Mouse (Mus musculus): ENCODE measurements around the gene Dvl2. TPM values are rescaled to one million over a fixed set of nuclear protein-coding genes. Genes with fewer than 3 reads are reported as not detected.

The Dvl2 gene
- total RNA-seq, 2 experiments from 2014 or later = 3.3 to 4.6 TPM

DNA sequence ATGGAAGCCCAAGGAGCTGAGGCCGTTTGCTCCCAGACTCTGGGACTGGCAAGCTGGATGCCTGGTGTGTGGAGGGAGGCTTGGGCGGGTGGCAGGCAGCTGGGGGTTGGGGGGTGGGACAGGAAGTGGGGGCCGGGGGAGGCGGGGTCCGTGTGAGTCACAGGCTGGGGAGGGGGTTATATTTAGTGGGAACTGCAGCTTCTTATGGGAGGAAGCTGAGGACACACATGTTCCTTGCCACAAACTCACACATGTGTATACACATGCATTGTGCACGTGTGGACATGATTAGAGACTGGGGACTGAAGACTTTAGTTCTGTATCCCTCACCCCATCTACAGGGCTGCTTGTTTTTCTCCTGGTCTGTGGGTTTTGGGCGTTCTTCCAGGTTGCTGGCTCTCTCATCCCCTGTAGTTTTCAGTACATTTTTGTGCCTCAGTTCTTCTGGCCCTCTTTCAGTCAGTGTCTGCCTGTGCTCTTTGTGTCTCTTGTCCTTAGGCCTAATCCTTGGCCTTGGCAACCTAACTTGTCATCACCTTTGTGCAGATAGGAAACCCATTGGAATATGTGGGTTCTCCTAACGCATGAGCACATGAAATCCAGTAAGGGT lies 19.7 kb downstream of the Dvl2 start:
- no peak for DNase-seq
- intact Hi-C loops (cut with DNase I) = no loop called here

DNA sequence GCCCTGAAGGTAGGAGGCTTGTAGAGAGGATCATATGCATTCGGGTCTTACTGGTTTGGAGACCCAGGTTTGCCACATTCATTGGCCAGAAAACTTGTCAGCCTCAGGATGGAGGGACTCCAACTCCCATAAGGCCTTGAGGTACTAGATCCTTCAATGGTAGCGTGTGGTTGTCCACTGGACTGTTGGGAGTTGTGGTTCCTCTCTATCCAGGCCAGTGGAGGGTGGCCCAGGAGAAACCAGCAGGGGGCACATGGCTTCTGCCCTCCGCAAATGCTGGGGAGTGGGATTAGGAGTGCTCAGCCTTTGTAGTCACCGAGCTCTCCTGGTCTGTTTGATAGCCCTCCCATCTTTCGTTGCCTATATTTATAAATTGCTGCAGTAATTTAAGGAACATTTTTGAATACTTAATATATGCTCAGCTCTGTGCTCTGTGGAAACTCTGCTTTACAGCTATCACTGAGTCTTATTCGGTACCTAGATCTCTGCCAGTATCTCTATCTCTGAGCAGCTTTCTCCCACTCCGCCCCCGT lies 20.4 kb downstream of the Dvl2 start:
- DNase-seq = peak; percentile 55 to 72
- intact Hi-C loops (cut with DNase I) = no loop called here

DNA sequence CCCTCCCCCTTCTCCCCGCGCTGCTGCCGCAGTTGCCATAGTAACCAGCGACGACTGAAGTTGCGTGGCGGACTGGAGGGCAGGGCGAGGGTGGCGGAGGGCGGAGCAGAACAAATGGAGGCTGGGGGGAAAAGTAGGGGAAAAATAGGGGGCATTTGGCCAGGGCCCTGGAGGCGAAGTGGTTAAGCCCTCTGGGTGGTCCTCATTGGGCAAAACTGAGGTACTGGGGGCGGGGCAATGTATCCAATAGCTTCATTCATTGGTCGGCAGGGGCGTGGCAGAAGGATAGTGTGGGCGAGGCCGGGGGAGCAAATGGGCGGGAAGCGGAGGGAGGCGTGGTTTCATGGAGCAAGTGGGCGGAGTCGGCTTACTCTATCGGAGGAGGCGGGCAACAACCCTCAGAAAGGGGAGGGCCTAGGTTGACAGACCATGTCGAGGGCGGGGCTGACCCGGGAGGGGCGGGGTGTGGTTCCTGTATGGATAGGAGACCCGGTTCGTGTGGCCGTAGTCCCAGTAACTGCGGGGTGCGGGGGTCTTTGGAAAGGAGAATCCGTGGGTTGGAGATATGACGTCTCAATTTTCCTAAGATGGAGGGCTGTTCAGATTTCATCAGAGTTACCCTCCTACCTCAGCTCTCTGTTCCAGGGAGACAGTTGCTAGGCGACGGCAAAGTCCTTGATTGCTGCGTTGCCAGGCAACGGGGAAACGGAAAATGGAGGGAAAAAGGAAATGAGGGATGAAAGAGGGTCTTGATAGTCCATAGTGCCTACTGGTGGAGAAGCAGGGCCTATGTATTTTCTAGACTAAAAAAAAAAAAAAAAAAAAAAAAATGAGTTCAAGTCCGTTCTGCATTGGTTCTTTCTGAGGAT lies 21.1 kb downstream of the Dvl2 start:
- DNase-seq = peak; percentile 96 to 97
- intact Hi-C loops (cut with DNase I) = no loop called here

DNA sequence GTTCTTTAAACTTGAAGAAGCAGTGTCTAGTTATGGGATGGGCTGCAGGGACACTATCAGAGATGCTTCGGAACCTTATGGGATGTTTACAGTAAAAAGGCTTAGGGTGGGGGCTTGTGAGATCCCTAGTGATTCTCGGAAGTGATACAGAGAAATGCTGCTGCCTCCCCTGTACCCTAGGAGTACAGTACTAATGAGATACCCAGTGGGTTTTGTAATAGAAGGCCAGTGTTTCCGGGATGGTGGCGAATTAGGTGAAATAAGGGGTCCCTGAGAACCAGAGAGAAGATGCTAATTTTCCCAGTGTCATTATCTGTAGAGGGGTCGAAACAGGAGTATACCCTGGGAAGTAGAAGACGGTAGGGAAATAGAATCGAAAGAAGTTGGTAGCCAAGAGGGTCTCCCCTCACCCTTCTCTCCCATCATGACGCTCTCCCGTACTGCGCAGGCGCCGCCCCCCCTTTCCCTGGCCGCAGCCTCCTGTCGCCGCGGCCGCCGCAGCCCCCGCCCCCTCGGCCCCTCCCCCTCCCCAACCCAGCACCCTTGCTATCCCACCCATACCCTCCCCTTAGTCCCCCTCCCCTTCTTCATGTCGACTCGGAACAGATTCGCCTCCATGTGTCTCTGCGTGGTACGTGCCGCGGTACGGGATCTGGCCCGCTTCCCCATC lies 23.2 kb downstream of the Dvl2 start:
- no peak for DNase-seq

GRCm38 (mm10) chr11:70024151-70024514 lies 23.7 kb downstream of the Dvl2 start:
- no peak for DNase-seq
- intact Hi-C loops (cut with DNase I) = no loop called here

More for the DNA sequence above, 23.2 kb downstream of the Dvl2 start:
- intact Hi-C loops (cut with DNase I) = no loop called here

- DNase-seq = peak; percentile 50 to 65
Observed at GRCm38 (mm10) chr11:70026689-70027088, 26.3 kb downstream of the Dvl2 start.

DNA sequence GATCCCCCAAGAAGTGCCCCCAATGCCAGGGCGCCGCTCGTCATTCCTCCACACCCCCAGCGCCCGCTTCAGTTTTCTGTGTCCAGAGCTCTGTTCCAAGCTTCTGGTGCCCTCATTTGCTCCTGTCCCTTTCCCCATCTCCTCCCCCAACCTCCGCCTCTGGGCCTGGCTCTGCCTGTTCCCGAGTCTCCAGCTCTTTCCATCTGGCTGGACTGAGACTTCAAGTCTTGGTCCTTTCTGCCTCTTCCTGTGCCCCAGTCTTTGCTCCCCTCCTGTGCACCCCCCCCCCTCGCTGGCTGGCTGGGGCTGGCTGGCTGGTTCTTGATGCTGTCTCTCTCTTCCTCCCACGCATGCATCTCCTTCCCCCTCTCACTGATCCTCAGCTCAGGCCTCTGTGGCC lies 27.0 kb downstream of the Dvl2 start:
- intact Hi-C loops (cut with DNase I) = no loop called here
- DNase-seq = peak in 1 of 2 experiments; percentile 61

More at GRCm38 (mm10) chr11:70026689-70027088, 26.3 kb downstream of the Dvl2 start:
- intact Hi-C loops (cut with DNase I) = no loop called here

- peak in 1 of 2 experiments; percentile 37 for DNase-seq
- intact Hi-C loops (cut with DNase I) = no loop called here
Observed at GRCm38 (mm10) chr11:70028401-70029129, 28.2 kb downstream of the Dvl2 start.

DNA sequence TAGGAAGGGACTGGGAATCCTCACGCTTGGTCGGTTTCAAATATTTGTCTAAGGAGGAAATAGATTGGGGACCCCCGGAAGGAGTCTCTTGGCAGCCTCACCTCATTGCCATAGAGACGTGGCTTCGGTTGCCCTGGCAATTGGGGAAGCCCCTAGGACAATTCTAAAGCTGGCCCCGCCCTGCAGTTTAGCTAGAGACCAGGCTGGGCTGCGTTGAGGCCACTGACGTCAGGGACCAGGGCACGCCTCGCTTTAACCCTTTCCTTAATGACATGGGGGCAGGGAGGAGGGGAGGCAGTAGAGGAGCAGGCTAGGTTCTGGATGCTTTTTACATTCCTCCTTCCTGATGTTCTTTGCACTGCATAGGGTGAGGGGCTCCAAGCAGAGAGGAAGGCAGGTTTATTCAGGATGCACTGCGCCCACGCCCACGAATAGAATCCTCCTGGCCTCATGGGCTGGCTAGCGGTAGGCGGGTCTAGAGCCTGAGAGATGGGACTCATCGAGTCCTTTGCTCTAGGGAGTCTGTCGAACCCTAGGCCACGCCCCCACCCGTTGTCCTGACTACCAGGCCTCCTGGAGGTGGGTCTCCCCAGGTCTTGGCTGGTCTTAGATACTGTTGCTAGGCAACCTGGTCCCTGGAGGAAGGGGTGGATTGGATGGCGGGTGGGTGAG lies 28.9 kb downstream of the Dvl2 start:
- DNase-seq = peak; percentile 73 to 82
- intact Hi-C loops (cut with DNase I) = no loop called here

- DNase-seq = no peak
- intact Hi-C loops (cut with DNase I) = no loop called here
Observed at GRCm38 (mm10) chr11:70029829-70030550, 29.6 kb downstream of the Dvl2 start.

- no peak for DNase-seq
- intact Hi-C loops (cut with DNase I) = no loop called here
Observed at GRCm38 (mm10) chr11:70030651-70031320, 30.4 kb downstream of the Dvl2 start.

GRCm38 (mm10) chr11:70031321-70031670 lies 30.9 kb downstream of the Dvl2 start:
- intact Hi-C loops (cut with DNase I) = no loop called here
- no peak for DNase-seq

GRCm38 (mm10) chr11:70038174-70038573 lies 37.8 kb downstream of the Dvl2 start:
- DNase-seq = no peak

GRCm38 (mm10) chr11:70039631-70040030 lies 39.2 kb downstream of the Dvl2 start:
- intact Hi-C loops (cut with DNase I) = no loop called here

More at GRCm38 (mm10) chr11:70038174-70038573, 37.8 kb downstream of the Dvl2 start:
- intact Hi-C loops (cut with DNase I) = no loop called here

DNA sequence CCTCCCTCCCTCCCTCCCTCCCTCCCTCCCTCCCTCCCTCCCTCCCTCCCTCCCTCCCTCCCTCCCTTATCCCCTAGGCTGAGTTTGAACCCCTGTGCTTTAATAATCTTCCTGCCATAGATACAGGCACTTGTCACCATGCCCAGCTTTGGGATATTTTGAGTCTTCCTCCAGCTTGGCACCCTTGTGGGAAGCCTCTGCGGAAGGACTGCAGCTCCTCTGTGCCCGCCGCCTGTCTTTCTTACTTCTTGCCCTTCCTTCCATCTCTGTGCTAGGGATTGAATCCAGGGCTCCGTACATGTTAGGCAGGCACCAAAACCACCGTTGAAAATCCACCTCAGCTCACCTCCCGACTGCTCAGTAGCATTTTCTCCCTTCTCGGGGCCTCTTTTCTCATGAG lies 39.8 kb downstream of the Dvl2 start:
- intact Hi-C loops (cut with DNase I) = no loop called here
- no peak for DNase-seq

More at GRCm38 (mm10) chr11:70039631-70040030, 39.2 kb downstream of the Dvl2 start:
- no peak for DNase-seq

DNA sequence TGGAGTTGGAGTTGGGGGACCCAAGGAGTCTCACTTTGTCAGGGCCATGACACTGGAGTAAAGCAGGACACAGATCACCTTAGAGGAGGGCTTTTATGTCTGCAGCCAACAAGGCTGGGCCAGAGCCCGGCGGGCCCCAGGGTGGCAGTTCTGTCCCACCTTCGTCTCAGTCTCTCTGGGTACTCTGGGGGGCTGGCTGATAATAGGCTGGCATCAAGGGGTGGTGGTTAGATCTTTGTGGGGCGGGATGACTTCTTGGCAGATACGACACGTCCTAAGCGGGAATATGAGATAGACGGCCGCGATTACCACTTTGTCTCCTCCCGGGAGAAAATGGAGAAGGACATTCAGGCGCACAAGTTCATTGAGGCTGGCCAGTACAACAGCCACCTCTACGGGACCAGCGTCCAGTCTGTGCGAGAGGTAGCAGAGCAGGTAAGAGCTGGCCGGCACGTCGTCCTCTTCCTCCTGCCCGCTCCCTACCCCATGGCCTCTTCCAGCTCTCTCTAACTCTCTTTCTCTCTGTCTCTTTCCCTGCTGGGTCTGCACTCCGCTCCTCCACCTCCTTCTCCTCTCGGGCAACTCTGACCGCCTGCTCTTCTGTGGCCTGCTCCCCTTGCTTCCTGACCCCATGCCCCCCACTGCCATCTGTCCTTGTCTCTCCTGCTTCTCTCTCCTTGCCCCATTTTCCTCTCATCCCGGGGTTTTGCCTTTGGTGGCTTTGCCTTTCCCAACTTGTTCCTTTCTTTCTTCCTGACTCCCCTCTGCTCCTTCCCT lies 42.1 kb downstream of the Dvl2 start:
- intact Hi-C loops (cut with DNase I) = no loop called here
- no peak for DNase-seq

DNA sequence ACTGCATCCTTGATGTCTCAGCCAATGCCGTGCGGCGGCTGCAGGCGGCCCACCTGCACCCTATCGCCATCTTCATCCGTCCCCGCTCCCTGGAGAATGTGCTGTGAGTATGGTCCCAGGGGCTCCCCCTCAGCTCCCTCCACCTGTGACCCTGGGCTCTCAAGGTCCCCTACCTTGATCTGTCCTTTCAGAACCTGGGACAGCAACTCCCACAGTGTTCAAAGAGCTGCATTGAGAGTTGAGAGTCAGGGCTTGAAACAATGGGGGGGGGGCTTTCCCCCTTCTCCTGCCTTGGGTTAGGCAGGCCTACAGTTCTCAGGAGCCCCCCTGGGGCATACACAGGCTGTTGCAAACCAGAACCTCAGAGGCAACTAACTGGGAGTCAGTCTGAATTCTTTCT lies 43.3 kb downstream of the Dvl2 start:
- intact Hi-C loops (cut with DNase I) = no loop called here
- DNase-seq = no peak

DNA sequence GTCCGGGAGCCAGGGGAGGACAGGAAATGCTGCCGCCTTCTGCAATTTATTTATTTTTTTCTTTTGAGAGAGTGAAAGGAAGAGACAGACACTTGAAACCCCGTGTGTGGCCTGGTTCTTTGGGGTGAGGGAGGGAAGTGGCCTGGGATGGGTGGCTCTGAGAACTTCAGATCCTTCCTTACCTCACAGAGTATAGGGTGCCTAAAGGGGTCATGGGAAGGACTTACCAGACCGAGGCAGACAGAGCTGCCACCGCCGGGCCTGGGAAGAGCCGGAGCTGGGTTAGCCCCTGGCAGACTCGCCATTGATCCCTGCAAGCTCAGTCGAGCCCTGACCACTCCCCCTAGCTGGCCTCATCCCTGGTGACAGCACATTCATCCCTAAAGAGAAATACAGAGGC lies 45.0 kb downstream of the Dvl2 start:
- intact Hi-C loops (cut with DNase I) = no loop called here
- DNase-seq = no peak

Measured in gastrocnemius, postnatal 36 days (tissue).